ENCODE assay signal across 8 mouse cellular contexts in genomic region chr8:23504704-23505103, GRCm38 (mm10).
DNase-seq lines count a peak whose midpoint lies in the region; ATAC-seq lines count a peak whose summit lies in the region.

No protein-coding gene starts in this region.

- H3K4me1 ChIP-seq in embryonic facial prominence, embryonic 14.5 days (ENCODE audit: control insufficient read depth, insufficient read depth, low read length), result peaks cover 4% of the 10 kb centered on the region; the same call in 1 of the 2 replicates
- H3K4me1 ChIP-seq in heart, embryonic 12.5 days (replicated peaks), result peaks cover 26% of the 10 kb centered on the region
- peaks cover 14% of the 10 kb centered on the region for H3K4me1 ChIP-seq in limb, embryonic 15.5 days

- ATAC-seq in embryonic facial prominence, embryonic 14.5 days (ENCODE audit: low read depth), result peak; percentile 68
- no peak for ATAC-seq in heart, embryonic 12.5 days (ENCODE audit: insufficient number of reproducible peaks, low FRiP score)
- ATAC-seq in limb, embryonic 15.5 days (ENCODE audit: insufficient number of reproducible peaks, low FRiP score, low TSS enrichment, low read depth), result peak; percentile 79; the same call in 1 of the 2 replicates
- no peak for ATAC-seq in megakaryocyte progenitor cell, adult 5-6 weeks (replicated peaks; ENCODE audit: poor library complexity)

- WGBS in embryonic facial prominence, embryonic 14.5 days, result 22% methylated on average over 10 of the region's 10 CpGs
- 50% methylated on average over 10 of the region's 10 CpGs for WGBS in heart, embryonic 12.5 days
- WGBS in limb, embryonic 15.5 days, result 14% methylated on average over 10 of the region's 10 CpGs

- DNase-seq in urinary bladder, postnatal 10 days (ENCODE audit: low spot score), result peak; percentile 13
- DNase-seq in urinary bladder, adult 2 months (ENCODE audit: low spot score), result no peak
- peak; percentile 88 for DNase-seq in embryonic facial prominence, embryonic 14.5 days (ENCODE audit: low spot score)
- DNase-seq in kidney, postnatal 14 days, result peak; percentile 72
- peak; percentile 36 to 74 for DNase-seq in right cerebral cortex, postnatal 10 days (ENCODE audit: low spot score in 2 of 2)

- no peak overlapping the region for H3K4me3 ChIP-seq in embryonic facial prominence, embryonic 14.5 days (ENCODE audit: low read depth, low read length)
- H3K4me3 ChIP-seq in heart, embryonic 12.5 days, result no peak overlapping the region
- 0 out of 2 replicates have a peak overlapping the region, but pooled peaks have one; percentile 14 for H3K4me3 ChIP-seq in limb, embryonic 15.5 days

- peak overlapping the region; percentile 51 for H3K4me2 ChIP-seq in embryonic facial prominence, embryonic 14.5 days (ENCODE audit: low read depth, low read length)
- H3K4me2 ChIP-seq in heart, embryonic 12.5 days, result peak overlapping the region; percentile 17; the same call in 1 of the 2 replicates
- peak overlapping the region; percentile 45 for H3K4me2 ChIP-seq in limb, embryonic 15.5 days

- no peaks in the 10 kb centered on the region for H3K36me3 ChIP-seq in embryonic facial prominence, embryonic 14.5 days (ENCODE audit: control insufficient read depth, insufficient read depth, low read length)
- H3K36me3 ChIP-seq in heart, embryonic 12.5 days, result no peaks in the 10 kb centered on the region
- no peaks in the 10 kb centered on the region for H3K36me3 ChIP-seq in limb, embryonic 15.5 days

- 0 out of 2 replicates have a peak overlapping the region, but pooled peaks have one; percentile 11 for H3K27ac ChIP-seq in embryonic facial prominence, embryonic 14.5 days (replicated peaks; ENCODE audit: low read depth, low read length)
- H3K27ac ChIP-seq in heart, embryonic 12.5 days (ENCODE audit: poor library complexity, severe bottlenecking), result no peak overlapping the region
- no peak overlapping the region for H3K27ac ChIP-seq in limb, embryonic 15.5 days

- no peaks in the 10 kb centered on the region for H3K27me3 ChIP-seq in embryonic facial prominence, embryonic 14.5 days (replicated peaks; ENCODE audit: control insufficient read depth, insufficient read depth, low read length)
- H3K27me3 ChIP-seq in heart, embryonic 12.5 days (replicated peaks), result no peaks in the 10 kb centered on the region
- no peaks in the 10 kb centered on the region for H3K27me3 ChIP-seq in limb, embryonic 15.5 days

- no peaks in the 10 kb centered on the region for H3K9me3 ChIP-seq in embryonic facial prominence, embryonic 14.5 days (ENCODE audit: control insufficient read depth, low read length)
- no peaks in the 10 kb centered on the region for H3K9me3 ChIP-seq in heart, embryonic 12.5 days (replicated peaks)
- H3K9me3 ChIP-seq in limb, embryonic 15.5 days, result no peaks in the 10 kb centered on the region

- H3K9ac ChIP-seq in embryonic facial prominence, embryonic 14.5 days (ENCODE audit: low read depth, low read length), result no peak overlapping the region
- H3K9ac ChIP-seq in heart, embryonic 12.5 days, result no peak overlapping the region
- no peak overlapping the region for H3K9ac ChIP-seq in limb, embryonic 15.5 days

Comparison
In these comparisons a context has a peak if more than half of its experiments do, and no peak if none do; other contexts are left out.
1. ATAC-seq: peak in embryonic facial prominence, embryonic 14.5 days (single experiment) and limb, embryonic 15.5 days (single experiment); none in heart, embryonic 12.5 days (single experiment) and megakaryocyte progenitor cell, adult 5-6 weeks (single experiment).
2. Peak in every context shown above with its lines, with median percentiles within 50 percentile points of each other: H3K4me2 ChIP-seq.